Mouse (Mus musculus): Measurements from ENCODE around the gene Vmn1r204. TPM values are rescaled to one million over a fixed set of nuclear protein-coding genes. Genes with fewer than 3 reads are reported as not detected.

The Vmn1r204 gene
- polyA plus RNA-seq (2012; rRNA removed; ENCODE audit: low replicate concordance): not detected in 2 replicates

DNA sequence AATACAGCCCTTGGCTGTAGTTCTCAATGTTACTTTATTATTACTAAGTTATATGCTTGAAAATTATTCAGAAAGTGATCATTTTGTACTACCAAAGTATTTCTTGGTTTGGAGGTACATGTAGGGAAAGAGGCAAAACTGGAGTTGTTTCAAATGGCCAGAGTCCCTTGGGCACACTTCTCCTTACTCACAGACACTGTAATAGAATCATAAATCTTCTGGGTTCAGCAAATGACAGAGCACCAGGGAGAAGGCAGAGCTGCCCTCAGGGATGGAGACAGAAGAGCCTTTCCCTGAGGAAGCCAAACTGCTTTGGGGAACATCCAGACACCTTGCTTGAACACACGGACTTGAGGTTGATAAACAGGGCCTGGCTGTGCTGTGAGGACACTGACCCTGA is at the start of gene Vmn1r204:
Gene Vmn1r204, plus strand, starts transcription at position 301 of the 400 bp plus-strand sequence.

DNA sequence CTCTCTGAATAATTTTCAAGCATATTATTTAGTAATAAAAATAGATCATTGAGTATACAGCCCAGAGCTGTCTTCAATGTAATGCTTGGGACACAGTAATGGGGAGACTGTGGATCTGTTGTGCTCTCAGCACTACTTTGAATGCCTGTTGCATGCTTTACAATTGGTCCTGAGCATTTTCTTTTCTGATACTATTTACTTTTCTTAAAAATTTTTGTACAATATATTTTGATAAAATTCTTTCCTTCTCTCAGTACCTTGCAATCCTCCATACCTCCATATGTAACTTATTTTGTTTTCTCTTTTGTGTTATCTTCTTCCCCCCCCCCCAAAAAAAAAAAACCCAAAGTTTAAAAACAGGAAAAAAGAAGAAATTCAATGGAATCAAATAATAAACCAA is 47.7 kb upstream of the Vmn1r204 start, which contains the start of gene Vmn1r202:
Gene Vmn1r202, minus strand, starts transcription at position 101 of the 400 bp plus-strand sequence.

DNA sequence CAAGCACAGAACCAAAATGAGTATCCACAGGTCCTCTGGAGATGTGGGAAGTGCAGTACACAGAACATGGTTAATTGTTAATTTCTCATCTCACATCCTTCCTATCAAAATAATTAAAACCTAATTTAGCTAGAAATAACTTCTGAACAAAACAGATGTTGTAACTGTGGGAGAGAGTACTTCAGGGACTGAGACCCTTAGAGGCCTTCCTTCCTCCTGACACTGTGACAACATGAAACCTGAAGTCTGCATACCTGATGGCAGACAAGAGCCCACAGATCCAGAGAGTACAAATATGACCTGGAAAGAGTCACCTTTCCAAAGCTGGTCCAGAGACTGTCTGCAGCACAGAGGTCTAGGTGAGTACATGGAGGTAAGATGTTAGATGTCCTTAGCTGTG is 35.2 kb upstream of the Vmn1r204 start, which contains the start of gene Vmn1r203:
Gene Vmn1r203, plus strand, starts transcription at position 301 of the 400 bp plus-strand sequence.

DNA sequence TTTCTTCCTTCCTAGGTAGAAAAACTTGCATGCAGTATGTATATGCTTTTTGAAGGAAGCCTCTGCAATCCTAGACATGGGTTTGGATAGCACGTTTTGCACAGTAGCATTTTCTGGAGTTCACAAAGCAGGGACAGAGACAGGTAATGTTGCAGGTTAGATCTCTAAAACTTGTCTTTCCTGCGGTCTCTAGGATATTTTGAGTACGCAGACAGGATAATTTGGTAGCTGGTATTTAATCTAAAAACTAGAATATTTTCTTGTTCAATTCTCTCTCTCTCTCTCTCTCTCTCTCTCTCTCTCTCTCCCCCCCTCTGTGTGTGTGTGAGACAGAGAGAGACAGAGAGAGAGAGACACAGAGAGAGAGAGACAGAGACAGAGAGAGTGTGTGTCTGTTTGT is 39.9 kb downstream of the Vmn1r204 start, which contains the start of gene Vmn1r205:
Gene Vmn1r205, minus strand, starts transcription at position 101 of the 400 bp plus-strand sequence.

Other genes with a start within 250 kb of the Vmn1r204 start
- not detected in 2 replicates for gene Vmn1r197, start 228.6 kb upstream of the Vmn1r204 start, polyA plus RNA-seq (2012; rRNA removed; ENCODE audit: low replicate concordance)
- not detected in 2 replicates for gene Vmn1r198, start 202.8 kb upstream of the Vmn1r204 start, polyA plus RNA-seq (2012; rRNA removed; ENCODE audit: low replicate concordance)
- not detected in 2 replicates for gene Vmn1r199, start 173.4 kb upstream of the Vmn1r204 start, polyA plus RNA-seq (2012; rRNA removed; ENCODE audit: low replicate concordance)
- gene Vmn1r200, start 162.8 kb upstream of the Vmn1r204 start, polyA plus RNA-seq (2012; rRNA removed; ENCODE audit: low replicate concordance): not detected in 2 replicates
- not detected in 2 replicates for gene Vmn1r201, start 81.3 kb upstream of the Vmn1r204 start, polyA plus RNA-seq (2012; rRNA removed; ENCODE audit: low replicate concordance)
- 0.03 TPM in 1 of 2 replicates, not detected in the other for gene Vmn1r202, start 47.8 kb upstream of the Vmn1r204 start, polyA plus RNA-seq (2012; rRNA removed; ENCODE audit: low replicate concordance)
- not detected in 2 replicates for gene Vmn1r203, start 35.1 kb upstream of the Vmn1r204 start, polyA plus RNA-seq (2012; rRNA removed; ENCODE audit: low replicate concordance)
- not detected in 2 replicates for gene Vmn1r205, start 39.8 kb downstream of the Vmn1r204 start, polyA plus RNA-seq (2012; rRNA removed; ENCODE audit: low replicate concordance)
- gene Vmn1r206, start 71.1 kb downstream of the Vmn1r204 start, polyA plus RNA-seq (2012; rRNA removed; ENCODE audit: low replicate concordance): not detected in 2 replicates
- not detected in 2 replicates for gene Vmn1r207-ps, start 176.4 kb downstream of the Vmn1r204 start, polyA plus RNA-seq (2012; rRNA removed; ENCODE audit: low replicate concordance)
- gene Vmn1r208, start 224.2 kb downstream of the Vmn1r204 start, polyA plus RNA-seq (2012; rRNA removed; ENCODE audit: low replicate concordance): not detected in 2 replicates